Mouse (Mus musculus): ENCODE measurements at regions not wholly inside any gene's neighbourhood (a gene's known extent, or its start where the extent isn't known, plus 50 kb on each side); places are given as distances from the start of the nearest gene placed in this dataset.

DNA sequence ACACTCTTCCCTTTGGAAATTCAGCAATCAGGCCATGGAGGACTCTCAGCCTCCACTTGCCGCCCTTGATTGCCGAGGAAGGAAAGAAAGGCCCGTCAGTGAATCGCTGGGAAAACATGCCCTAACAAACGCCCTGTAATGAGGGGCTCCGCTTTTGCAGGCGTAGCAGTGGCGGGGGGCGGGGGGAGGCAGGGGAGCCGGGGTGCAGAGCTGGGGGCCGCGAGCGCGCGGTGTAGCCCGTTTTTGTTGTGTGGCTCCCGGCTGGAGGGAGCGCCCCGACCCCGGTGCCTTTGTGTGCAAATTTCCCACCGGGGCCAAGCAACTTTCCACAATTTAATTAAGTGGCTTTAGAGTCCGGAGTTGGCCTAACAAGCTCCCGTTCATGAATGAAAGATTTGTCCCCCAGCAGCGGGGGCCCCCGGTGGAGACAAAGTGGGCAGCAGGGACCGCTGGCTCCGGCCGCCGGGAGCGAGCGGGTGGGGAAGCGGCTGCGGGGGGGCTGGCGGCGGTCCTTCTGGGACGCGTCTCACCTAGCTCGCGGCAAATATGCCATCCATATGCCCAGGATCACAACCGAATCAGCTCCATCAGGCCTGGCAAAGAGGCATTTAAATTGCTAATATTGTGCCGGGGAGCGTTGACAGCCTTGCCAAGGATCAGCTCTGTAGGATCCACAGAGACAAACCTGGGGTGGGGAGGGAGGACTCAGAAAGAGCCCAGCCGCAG lies 333.0 kb downstream of the 3100002H09Rik start:
- intact Hi-C loops (cut with DNase I): no loop called here
- DNase-seq (ENCODE audit: low spot score in 2 of 2): no peak

- peak; percentile 26 to 31 for DNase-seq (ENCODE audit: low spot score in 2 of 2)
- intact Hi-C loops (cut with DNase I): no loop called here
Observed at GRCm38 (mm10) chr4:124276741-124277455, 333.7 kb downstream of the 3100002H09Rik start.

DNA sequence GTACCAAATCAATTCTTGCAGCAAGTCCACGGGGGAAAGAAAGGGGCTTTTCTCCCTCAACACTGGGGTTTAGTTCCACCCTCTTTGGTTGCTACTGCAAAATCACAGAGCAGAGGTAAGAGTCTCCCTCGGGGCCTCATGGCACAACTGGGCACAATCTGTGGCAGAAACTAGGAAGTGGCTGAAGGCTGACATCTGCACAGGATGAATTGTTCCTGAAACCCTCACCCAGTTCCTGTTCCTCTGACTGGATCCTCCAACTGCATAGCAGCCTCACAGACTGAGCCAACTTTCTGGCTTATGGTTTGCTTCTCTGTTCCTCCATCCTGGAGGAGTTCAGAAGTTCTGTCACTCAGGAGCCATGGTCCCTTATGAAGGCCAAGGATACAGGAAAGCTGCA lies 338.6 kb downstream of the 3100002H09Rik start:
- no peak for DNase-seq (ENCODE audit: low spot score in 2 of 2)
- intact Hi-C loops (cut with DNase I): no loop called here

- DNase-seq (ENCODE audit: low spot score in 2 of 2): no peak
- intact Hi-C loops (cut with DNase I): no loop called here
Observed at GRCm38 (mm10) chr4:124268404-124268803, 342.2 kb downstream of the 3100002H09Rik start.

GRCm38 (mm10) chr4:124266573-124266972 lies 344.0 kb downstream of the 3100002H09Rik start:
- intact Hi-C loops (cut with DNase I): no loop called here
- no peak for DNase-seq (ENCODE audit: low spot score in 2 of 2)

- intact Hi-C loops (cut with DNase I): no loop called here
- peak; percentile 55 to 73 for DNase-seq (ENCODE audit: low spot score in 2 of 2)
Observed at GRCm38 (mm10) chr4:124265527-124265926, 345.1 kb downstream of the 3100002H09Rik start.

GRCm38 (mm10) chr4:124257006-124257405 lies 339.2 kb upstream of the 4930535I16Rik start:
- no peak for DNase-seq (ENCODE audit: low spot score in 2 of 2)
- intact Hi-C loops (cut with DNase I): no loop called here

- no peak for DNase-seq (ENCODE audit: low spot score in 2 of 2)
- intact Hi-C loops (cut with DNase I): no loop called here
Observed at GRCm38 (mm10) chr4:124256515-124256914, 338.7 kb upstream of the 4930535I16Rik start.

DNA sequence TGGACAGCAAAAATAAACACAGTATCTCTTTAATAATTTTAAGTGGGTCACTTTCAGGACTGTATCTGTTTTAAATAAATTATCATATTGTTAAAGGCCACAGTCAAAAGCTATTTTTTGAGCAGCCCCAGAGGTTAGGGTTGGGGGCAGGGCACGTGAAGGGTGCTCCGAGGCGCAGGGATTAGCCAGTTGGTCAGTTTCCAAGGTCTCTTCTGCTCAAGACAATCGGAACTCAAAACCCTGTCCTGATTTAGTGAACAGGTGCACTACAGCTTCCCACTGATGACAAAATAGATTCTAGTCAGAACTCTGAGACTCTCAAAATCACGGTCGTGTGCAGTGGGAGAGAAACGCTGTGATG lies 337.3 kb upstream of the 4930535I16Rik start:
- intact Hi-C loops (cut with DNase I): no loop called here
- DNase-seq (ENCODE audit: low spot score in 2 of 2): no peak

DNA sequence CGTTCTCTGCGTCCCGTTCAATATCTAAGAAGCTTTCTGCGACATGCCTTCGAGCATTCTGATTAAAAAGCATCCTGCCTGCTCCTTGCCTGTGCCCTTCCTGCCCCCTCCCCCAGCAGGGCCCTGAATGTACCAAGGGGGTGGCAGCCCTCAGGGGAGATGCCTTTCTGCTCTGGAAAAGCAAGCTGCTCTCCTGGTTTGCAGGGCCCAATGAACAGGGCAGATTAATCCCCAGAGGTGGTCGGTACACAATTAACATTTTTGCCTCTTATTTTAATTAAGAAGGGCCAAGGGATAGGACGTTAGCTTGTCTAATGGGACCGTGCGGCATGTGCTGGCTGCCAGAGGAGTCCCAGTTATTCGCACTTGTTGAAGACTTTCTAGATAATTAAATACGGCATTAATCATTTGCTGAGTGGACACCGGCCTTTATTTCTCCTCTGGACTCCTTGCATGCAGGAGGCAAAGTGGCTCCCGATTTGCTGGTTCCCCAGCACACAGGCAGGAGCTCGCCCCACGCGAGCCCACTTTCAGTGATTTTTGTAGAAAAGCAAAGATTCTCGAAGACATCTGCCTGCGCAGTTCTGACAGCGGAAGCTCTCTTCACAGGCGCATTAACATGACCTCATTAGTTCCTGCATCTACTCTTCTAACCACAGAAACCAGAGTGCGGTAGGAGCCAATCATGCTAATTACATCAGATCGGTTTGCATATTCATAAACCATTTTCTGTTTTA lies 336.8 kb upstream of the 4930535I16Rik start:
- intact Hi-C loops (cut with DNase I): no loop called here
- peak; percentile 26 to 39 for DNase-seq (ENCODE audit: low spot score in 2 of 2)

DNA sequence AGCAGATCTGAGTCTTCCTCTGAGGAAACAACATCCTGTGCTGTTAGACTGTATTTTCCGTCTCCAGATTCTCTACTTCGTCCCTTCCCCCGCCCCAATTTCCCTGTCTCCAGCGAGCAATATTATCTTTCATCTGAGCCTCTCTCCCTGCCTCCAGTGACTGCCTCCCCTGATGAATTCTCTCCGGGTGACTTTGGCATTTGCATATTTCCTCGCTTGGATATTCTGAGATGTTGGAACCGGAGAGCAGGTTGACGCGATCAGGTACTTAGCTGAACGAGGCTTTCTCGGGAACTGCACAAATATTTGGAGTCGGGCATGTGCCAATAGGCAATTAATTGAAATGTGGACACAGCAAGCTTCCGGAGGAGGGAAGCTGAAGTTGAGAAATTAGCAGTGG lies 323.8 kb upstream of the 4930535I16Rik start:
- no peak for DNase-seq (ENCODE audit: low spot score in 2 of 2)
- intact Hi-C loops (cut with DNase I): no loop called here

GRCm38 (mm10) chr4:124236476-124236875 lies 318.7 kb upstream of the 4930535I16Rik start:
- DNase-seq (ENCODE audit: low spot score in 2 of 2): peak in 1 of 2 experiments; percentile 30
- intact Hi-C loops (cut with DNase I): no loop called here

DNA sequence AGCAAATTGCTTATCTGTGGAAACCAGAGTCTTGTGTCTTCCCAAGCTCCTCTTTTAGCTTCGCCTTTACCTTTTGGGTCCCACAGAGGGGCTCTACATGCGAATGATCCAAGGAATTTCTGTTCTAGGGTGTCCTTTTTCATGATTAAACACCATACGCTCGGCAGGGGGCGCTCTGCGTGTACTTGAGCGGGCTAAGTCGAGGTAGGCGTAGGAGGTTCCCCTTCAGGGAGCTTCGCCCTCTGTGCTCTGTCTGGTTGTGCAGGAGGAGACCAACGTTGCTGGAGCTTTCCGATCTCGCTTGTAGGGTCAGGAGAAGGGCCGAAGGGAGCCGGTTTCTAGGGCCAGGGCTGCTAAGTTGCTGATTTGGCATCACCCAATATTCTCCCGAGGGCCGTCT lies 310.7 kb upstream of the 4930535I16Rik start:
- peak; percentile 77 to 78 for DNase-seq (ENCODE audit: low spot score in 2 of 2)
- intact Hi-C loops (cut with DNase I): loop anchor here (5.0 kb wide), 2 partner anchors 159 to 444 kb away; no protein-coding TSS in a partner anchor

DNA sequence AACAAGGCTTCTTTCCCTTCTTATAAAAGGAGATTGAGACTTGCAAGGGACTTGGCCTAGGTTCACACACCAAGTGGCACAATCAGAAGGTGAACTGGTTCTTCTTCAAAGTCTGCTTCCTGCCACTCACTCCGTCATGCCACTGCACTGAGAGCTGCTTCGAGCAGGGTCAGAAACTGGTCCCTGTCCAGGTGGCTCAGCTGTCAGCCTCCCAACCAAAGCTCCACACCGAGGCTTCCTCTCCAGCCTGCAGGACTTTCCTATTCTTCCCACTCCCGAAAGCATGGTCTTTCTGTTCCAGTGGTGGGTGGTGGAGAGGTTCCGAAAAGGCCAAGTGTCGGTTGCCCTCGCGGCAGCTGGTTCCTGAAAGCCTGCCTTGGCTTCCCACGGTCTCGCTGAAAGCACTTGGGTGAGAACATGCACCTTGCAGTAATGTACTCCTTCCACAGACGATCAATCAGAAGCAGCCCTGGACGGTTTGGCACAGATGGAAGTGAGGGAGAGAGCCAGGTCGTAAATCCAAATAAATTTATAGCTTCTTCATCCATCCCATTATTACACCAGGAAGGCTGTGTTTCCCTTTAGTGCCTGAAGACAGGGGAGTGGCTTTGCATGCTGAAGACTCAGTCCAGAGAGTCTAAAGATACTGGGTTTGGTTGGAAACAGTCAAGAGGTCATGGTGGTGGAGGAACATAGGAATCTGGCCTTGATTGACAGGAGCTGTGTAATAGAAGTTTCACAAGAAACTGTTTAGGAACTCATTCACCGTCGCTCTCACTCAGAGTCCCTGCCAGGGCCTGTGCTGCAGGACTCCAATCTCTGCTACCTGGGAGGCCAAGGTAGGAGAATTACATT lies 306.1 kb upstream of the 4930535I16Rik start:
- intact Hi-C loops (cut with DNase I): no loop called here
- DNase-seq (ENCODE audit: low spot score in 2 of 2): no peak

DNA sequence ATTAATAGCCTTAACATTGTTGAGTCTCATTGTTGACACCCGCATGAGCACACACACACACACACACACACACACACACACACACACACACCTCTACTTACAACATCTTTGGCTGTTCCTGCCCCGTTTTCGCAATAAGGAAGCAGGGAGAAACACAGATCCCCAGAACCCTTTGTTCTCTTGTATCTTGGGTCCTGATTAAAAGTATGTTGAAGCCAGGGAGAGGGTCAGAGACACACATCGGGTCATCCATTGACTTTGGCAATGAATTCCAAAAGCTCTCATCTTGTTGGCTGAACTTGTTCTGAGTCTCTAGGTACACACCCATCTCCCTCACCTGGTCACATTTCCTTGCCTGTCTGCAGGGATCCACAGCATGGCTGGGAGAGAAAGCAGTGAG lies 303.9 kb upstream of the 4930535I16Rik start:
- no peak for DNase-seq (ENCODE audit: low spot score in 2 of 2)
- intact Hi-C loops (cut with DNase I): no loop called here

DNA sequence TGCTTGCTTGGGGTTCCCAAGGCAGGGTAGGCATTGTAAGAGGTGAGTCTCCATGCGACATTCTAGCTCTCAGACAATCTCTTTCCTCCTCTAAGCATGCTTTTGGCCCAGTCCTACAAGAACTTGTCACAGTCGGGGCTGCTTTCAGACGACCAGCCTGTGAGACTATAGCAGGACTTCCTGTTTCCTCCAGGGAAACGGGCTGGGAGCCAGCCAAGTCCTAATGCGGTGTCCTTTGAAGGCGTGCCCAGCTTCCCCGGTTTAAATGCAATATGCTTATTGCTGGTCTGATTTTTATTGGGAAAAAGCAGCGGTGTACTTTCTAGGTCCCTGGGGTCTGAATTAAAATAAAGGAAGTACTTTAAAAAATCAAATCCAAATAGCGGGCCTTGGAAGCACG lies 299.4 kb upstream of the 4930535I16Rik start:
- DNase-seq (ENCODE audit: low spot score in 2 of 2): peak in 1 of 2 experiments; percentile 64
- intact Hi-C loops (cut with DNase I): no loop called here

- no peak for DNase-seq (ENCODE audit: low spot score in 2 of 2)
- intact Hi-C loops (cut with DNase I): no loop called here
Observed at GRCm38 (mm10) chr4:124216351-124216750, 298.5 kb upstream of the 4930535I16Rik start.

GRCm38 (mm10) chr4:124215077-124215476 lies 297.3 kb upstream of the 4930535I16Rik start:
- DNase-seq (ENCODE audit: low spot score in 2 of 2): no peak
- intact Hi-C loops (cut with DNase I): no loop called here

GRCm38 (mm10) chr4:124210103-124210502 lies 292.3 kb upstream of the 4930535I16Rik start:
- DNase-seq (ENCODE audit: low spot score in 2 of 2): peak; percentile 48 to 73
- intact Hi-C loops (cut with DNase I): no loop called here
